Mouse (Mus musculus): ENCODE data around the gene Adamts2. TPM values are rescaled to one million over a fixed set of nuclear protein-coding genes. Genes with fewer than 3 reads are reported as not detected.

Adamts2 gene
- total RNA-seq, 4 experiments from 2014 or later = 9.2 to 18.7 (median 13.0) TPM

DNA sequence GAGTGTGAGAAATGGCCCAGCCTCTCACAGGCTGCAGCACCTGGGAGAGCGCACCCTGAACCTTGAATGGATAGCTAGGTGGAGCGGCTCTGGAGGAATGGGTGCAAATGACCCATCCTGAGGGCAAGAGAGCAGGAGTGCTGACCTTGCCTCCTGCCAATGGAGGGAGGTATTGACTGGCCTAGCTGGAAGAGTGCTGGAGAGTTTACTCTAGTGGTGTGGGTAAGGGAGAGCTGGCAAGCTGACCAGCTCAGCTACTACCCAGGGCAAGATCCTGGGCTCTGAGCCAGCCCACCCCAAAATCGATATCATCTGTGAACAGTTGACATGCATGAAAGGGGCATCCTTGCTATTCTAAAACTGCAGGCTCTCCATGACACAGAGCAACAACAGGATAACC is 244.1 kb downstream of the Adamts2 start:
- DNase-seq (ENCODE audit: low spot score in 2 of 2) = no peak

DNA sequence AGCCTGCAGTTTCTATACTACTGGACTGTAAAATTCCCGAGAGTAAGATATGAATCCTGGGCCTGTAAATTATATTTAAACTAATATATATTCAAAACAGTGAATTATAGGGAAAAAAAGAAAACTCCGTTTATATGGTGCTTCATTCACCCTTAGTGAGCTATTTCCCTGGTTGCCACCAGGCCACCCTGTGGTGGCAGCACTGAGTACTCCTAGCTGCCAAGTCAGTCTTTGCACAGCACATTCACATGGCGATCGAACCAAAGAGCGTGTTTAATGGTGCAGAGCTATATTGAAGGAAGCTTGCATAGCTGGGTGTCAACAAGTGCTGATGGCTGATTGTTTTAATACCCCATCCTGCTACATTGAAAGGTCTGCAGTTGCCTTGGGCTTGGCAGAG is 245.2 kb downstream of the Adamts2 start:
- no peak for DNase-seq (ENCODE audit: low spot score in 2 of 2)

GRCm38 (mm10) chr11:50848520-50849137 is 246.7 kb downstream of the Adamts2 start:
- DNase-seq (ENCODE audit: low spot score in 2 of 2) = no peak

DNA sequence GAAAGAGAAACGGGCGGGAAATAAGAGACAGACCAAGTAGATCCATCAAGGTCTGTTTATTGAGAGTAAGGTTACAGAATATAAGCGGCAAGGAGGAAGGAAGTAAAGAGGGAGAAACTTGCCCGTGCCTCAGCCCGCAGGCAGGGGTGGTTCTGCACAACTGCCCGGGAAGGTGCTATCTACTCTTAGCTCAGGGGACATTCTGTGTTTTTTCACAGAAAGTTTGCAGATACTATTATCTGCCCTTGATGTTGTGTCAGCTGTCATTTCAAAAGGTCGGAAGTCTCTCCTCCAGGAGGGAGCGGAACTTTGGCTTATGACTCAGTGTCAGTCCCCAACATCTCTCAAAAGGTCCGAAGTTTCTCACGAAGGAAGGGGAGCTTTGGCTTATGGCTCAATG is 247.4 kb downstream of the Adamts2 start:
- DNase-seq (ENCODE audit: low spot score in 2 of 2) = no peak

- DNase-seq (ENCODE audit: low spot score in 2 of 2) = no peak
These were observed 248.4 kb downstream of the Adamts2 start, which contains the start of gene Grm6 for GRCm38 (mm10) chr11:50850177-50850735. Gene Grm6 (plus strand): TSS chr11:50850685.

- DNase-seq (ENCODE audit: low spot score in 2 of 2) = no peak
These were observed 249.2 kb downstream of the Adamts2 start for GRCm38 (mm10) chr11:50850989-50851601.

Other genes with a start within 250 kb of the Adamts2 start
- under 1 TPM in 1 of 4 experiments, not detected in 3; 0.96 TPM for gene Cby3, start 247.6 kb upstream of the Adamts2 start, total RNA-seq (2022)
- 100 to 1,000 TPM; 246 to 288 (median 274) TPM for gene Hnrnph1, start 225.1 kb upstream of the Adamts2 start, total RNA-seq (2022)
- gene Rufy1, start 171.0 kb upstream of the Adamts2 start, total RNA-seq (2022) = 10 to 100 TPM; 29.6 to 33.1 (median 32.7) TPM
- gene Zfp354c, start 225.6 kb downstream of the Adamts2 start, total RNA-seq (2022) = 10 to 100 TPM; 43.0 to 51.2 (median 48.0) TPM
- gene Zfp879, start 239.5 kb downstream of the Adamts2 start, total RNA-seq (2022) = 1 to 10 TPM; 3.0 to 4.7 (median 3.9) TPM
- not detected for gene Grm6, start 248.6 kb downstream of the Adamts2 start, total RNA-seq (2022)